Mouse (Mus musculus) thymus, postnatal 10 days (tissue): ENCODE data around the gene Ak5.

Experiments used
- DNase-seq, 2 experiments: peaks; one replicate each; pipeline ENCODE4 v3.0.0; 2021; ENCODE audit warnings: low spot score in 2 of 2

The Ak5 gene

GRCm38 (mm10) chr3:152438068-152438467 lies 230.1 kb downstream of the Ak5 start:
- DNase-seq, result no peak

GRCm38 (mm10) chr3:152435590-152435989 lies 232.6 kb downstream of the Ak5 start:
- DNase-seq, result no peak

- no peak for DNase-seq
These were observed 235.5 kb downstream of the Ak5 start for GRCm38 (mm10) chr3:152432677-152433076.

- no peak for DNase-seq
These were observed 239.2 kb downstream of the Ak5 start for GRCm38 (mm10) chr3:152428925-152429324.
